Mouse (Mus musculus) liver, postnatal 0 days (tissue): Measurements from ENCODE around the gene Lhfpl5. TPM values are rescaled to one million over a fixed set of nuclear protein-coding genes. Genes with fewer than 3 reads are reported as not detected.
"Not testable (repeated sequence)": the region's sequence is repeated elsewhere in the genome, so short reads cannot be mapped to it uniquely, and the experiment has no call there.

Experiments used
- ATAC-seq: fragments of 200-750 bp; cut with Nextera tagmentation; 2 replicates; pipeline ENCODE4 v1.8.0; 2017; ENCODE audit warnings: mild to moderate bottlenecking, moderate library complexity
- DNase-seq: peaks from one replicate; pipeline ENCODE4 v3.0.0-alpha.2; 2016
- H3K27ac ChIP-seq: fragments of 300-500 bp; sonication (generic); 2 replicates; pipeline ENCODE4 v1.5.1; 2014; ENCODE audit warnings: antibody characterized with exemption, moderate library complexity, mild to moderate bottlenecking, low read depth
- H3K27me3 ChIP-seq: fragments of 300-500 bp; sonication (generic); 2 replicates; pipeline ENCODE4 v1.6.1; 2014; ENCODE audit warnings: low read length, control low read depth, mixed read lengths; ENCODE audit not compliant: insufficient read depth
- H3K36me3 ChIP-seq: fragments of 300-500 bp; sonication (generic); replicated peaks from 2 replicates; pipeline ENCODE4 v1.6.1; 2014; ENCODE audit warnings: mild to moderate bottlenecking, control low read depth, low read length, moderate library complexity, mixed read lengths; ENCODE audit not compliant: insufficient read depth
- H3K4me1 ChIP-seq: fragments of 300-500 bp; sonication (generic); 2 replicates; pipeline ENCODE4 v1.6.1; 2014; ENCODE audit warnings: antibody characterized with exemption, mild to moderate bottlenecking, control low read depth; ENCODE audit not compliant: insufficient read depth
- H3K4me2 ChIP-seq: fragments of 300-500 bp; sonication (generic); 2 replicates; pipeline ENCODE4 v1.6.1; 2014; ENCODE audit warnings: low read depth, mild to moderate bottlenecking, low read length, moderate library complexity, mixed read lengths
- H3K4me3 ChIP-seq: fragments of 300-500 bp; sonication (generic); 2 replicates; pipeline ENCODE4 v1.5.1; 2014; ENCODE audit warnings: low read depth, low read length
- H3K9ac ChIP-seq: fragments of 300-500 bp; sonication (generic); replicated peaks from 2 replicates; pipeline ENCODE4 v1.6.1; 2014; ENCODE audit warnings: mild to moderate bottlenecking, moderate library complexity
- H3K9me3 ChIP-seq: fragments of 300-500 bp; sonication (generic); 2 replicates; pipeline ENCODE4 v1.6.1; 2016; ENCODE audit warnings: mild to moderate bottlenecking, control low read depth, low read length, mixed read lengths
- CTCF ChIP-seq: sonication (generic); IDR thresholded peaks from 2 replicates; pipeline ENCODE4 v1.5.1; 2016; ENCODE audit warnings: antibody characterized with exemption, low read depth
- EP300 ChIP-seq: IDR thresholded peaks from 2 replicates; pipeline ENCODE4 v1.6.1; 2016; ENCODE audit warnings: antibody characterized with exemption, low read depth, mild to moderate bottlenecking
- WGBS: fragments of 180-500 bp; shearing (Covaris S2); extraction: QIAGEN DNeasy Blood & Tissue Kit; methylation state at CpG from one replicate; pipeline ENCODE4 v1.1.7; 2014; ENCODE audit not compliant: insufficient replicate concordance; 5-methylcytosine and 5-hydroxymethylcytosine counted together
- polyA plus RNA-seq: library from polyadenylated mRNA; unstranded; fragments of >200 nt; fragmentation: Nextera tagmentation; extraction: Ambion mirVana; gene quantifications from 2 replicates; pipeline ENCODE4 v1.2.1, GENCODE M21; 2015

Lhfpl5 gene
- polyA plus RNA-seq, 1 experiment from 2014 or later, result not detected

- no peak overlapping the region for H3K27ac ChIP-seq
- ATAC-seq (peak; percentile 68), DNase-seq (peak; percentile 82)
- no peaks in the 10 kb centered on the region for H3K27me3 ChIP-seq
- H3K4me2 ChIP-seq, result no peak overlapping the region
- no peaks in the 10 kb centered on the region for H3K9me3 ChIP-seq
- TF ChIP-seq EP300, result no peak
- peak; percentile 91 for TF ChIP-seq CTCF
- H3K9ac ChIP-seq, result no peak overlapping the region
- H3K4me1 ChIP-seq, result peaks cover 8% of the 10 kb centered on the region
- no peaks in the 10 kb centered on the region for H3K36me3 ChIP-seq
- no peak overlapping the region for H3K4me3 ChIP-seq
- 13% methylated on average over 14 of the region's 14 CpGs for WGBS
Observed at GRCm38 (mm10) chr17:28553040-28553793, 22.2 kb upstream of the Lhfpl5 start.

- H3K36me3 ChIP-seq, DNase-seq, H3K27me3 ChIP-seq, H3K27ac ChIP-seq, H3K9me3 ChIP-seq, H3K4me1 ChIP-seq, H3K4me3 ChIP-seq, H3K4me2 ChIP-seq, H3K9ac ChIP-seq, ATAC-seq: not testable (repeated sequence)
- 90% methylated on average over 4 of the region's 4 CpGs for WGBS
Observed at GRCm38 (mm10) chr17:28554021-28554420, 21.4 kb upstream of the Lhfpl5 start.

GRCm38 (mm10) chr17:28556635-28557396 lies 18.6 kb upstream of the Lhfpl5 start:
- ATAC-seq, result peak; percentile 61

GRCm38 (mm10) chr17:28557772-28558171 lies 17.7 kb upstream of the Lhfpl5 start:
- Histone ChIP-seq H3K36me3 (no peaks in the 10 kb centered on the region), H3K9me3 (no peaks in the 10 kb centered on the region), H3K27me3 (no peaks in the 10 kb centered on the region), H3K27ac (no peak overlapping the region), H3K4me1 (peaks cover 8% of the 10 kb centered on the region), H3K4me2 (no peak overlapping the region), H3K9ac (no peak overlapping the region), H3K4me3 (no peak overlapping the region)
- DNase-seq, result no peak
- 65% methylated on average over 6 of the region's 6 CpGs for WGBS
- TF ChIP-seq EP300, result no peak
- TF ChIP-seq CTCF, result no peak
- no peak for ATAC-seq

More at GRCm38 (mm10) chr17:28556635-28557396, 18.6 kb upstream of the Lhfpl5 start:
- no peaks in the 10 kb centered on the region for H3K27me3 ChIP-seq
- H3K9ac ChIP-seq, result no peak overlapping the region; the same call in 1 of the 2 replicates
- H3K36me3 ChIP-seq, result no peaks in the 10 kb centered on the region
- no peak overlapping the region for H3K27ac ChIP-seq
- peaks cover 8% of the 10 kb centered on the region for H3K4me1 ChIP-seq
- 39% methylated on average over 6 of the region's 6 CpGs for WGBS
- no peak overlapping the region for H3K4me3 ChIP-seq
- no peaks in the 10 kb centered on the region for H3K9me3 ChIP-seq
- no peak for DNase-seq
- no peak overlapping the region for H3K4me2 ChIP-seq
- TF ChIP-seq EP300 (no peak), CTCF (no peak)

GRCm38 (mm10) chr17:28560598-28560997 lies 14.8 kb upstream of the Lhfpl5 start, which contains the start of gene Clps:
Clps (minus strand) TSS chr17:28560766.
- no peak for TF ChIP-seq CTCF
- no peak for TF ChIP-seq EP300
- WGBS, result 61% methylated on average over 4 of the region's 4 CpGs
- no peaks in the 10 kb centered on the region for H3K36me3 ChIP-seq
- no peaks in the 10 kb centered on the region for H3K9me3 ChIP-seq
- H3K27ac ChIP-seq, result no peak within 1 kb of the TSS
- H3K4me3 ChIP-seq, result no peak within 1 kb of the TSS
- H3K9ac ChIP-seq, result no peak within 1 kb of the TSS
- no peaks in the 10 kb centered on the region for H3K27me3 ChIP-seq
- ATAC-seq, result no peak
- no peak within 1 kb of the TSS for H3K4me2 ChIP-seq
- peaks cover 8% of the 10 kb centered on the region for H3K4me1 ChIP-seq
- DNase-seq, result no peak

GRCm38 (mm10) chr17:28561613-28562012 lies 13.8 kb upstream of the Lhfpl5 start:
- Histone ChIP-seq H3K9ac (no peak overlapping the region), H3K9me3 (no peaks in the 10 kb centered on the region), H3K27ac (no peak overlapping the region), H3K36me3 (no peaks in the 10 kb centered on the region), H3K4me3 (no peak overlapping the region), H3K4me1 (peaks cover 5% of the 10 kb centered on the region), H3K27me3 (no peaks in the 10 kb centered on the region), H3K4me2 (no peak overlapping the region)
- no peak for TF ChIP-seq EP300
- no peak for TF ChIP-seq CTCF
- ATAC-seq, result no peak
- WGBS, result 51% methylated on average over 7 of the region's 7 CpGs
- DNase-seq, result no peak
